ENCODE assay signal across 19 mouse cellular contexts in genomic region chr9:106302446-106303150, GRCm38 (mm10). TPM values are rescaled to one million over a fixed set of nuclear protein-coding genes. Genes with fewer than 3 reads are reported as not detected.
DNase-seq lines count a peak whose midpoint lies in the region; ATAC-seq lines count a peak whose summit lies in the region.
"Had no signal": no experiment of that assay in that cellular context is flagged by ENCODE, and none has a peak within 500 bp of the region (broad histone marks: within the 10 kb centered on the region; RNA-seq: fewer than 3 reads in every experiment).

No protein-coding gene starts in this region.

- no peak for DNase-seq in embryonic facial prominence, embryonic 10.5 days (ENCODE audit: low spot score)
- DNase-seq in lung, postnatal 14 days: peak; percentile 32
- DNase-seq in B cell, adult 2 months: no peak
- DNase-seq in right cerebral cortex, adult 2 months (ENCODE audit: low spot score in 2 of 2): no peak
- DNase-seq: cerebellum, adult 9-11 months; layer of hippocampus, postnatal 36 days; left cerebral cortex, postnatal 4 days; liver, embryonic 13.5 days; right cerebral cortex, postnatal 14 days had no signal

- no peak overlapping the region for H3K27ac ChIP-seq in embryonic facial prominence, embryonic 13.5 days
- no peak overlapping the region for H3K27ac ChIP-seq in embryonic facial prominence, embryonic 10.5 days (replicated peaks)
- H3K27ac ChIP-seq in hindbrain, embryonic 13.5 days: no peak overlapping the region
- no peak overlapping the region for H3K27ac ChIP-seq in hindbrain, embryonic 12.5 days
- 0 out of 2 replicates have a peak overlapping the region, but pooled peaks have one; percentile 17 for H3K27ac ChIP-seq in embryonic facial prominence, embryonic 15.5 days (replicated peaks)
- H3K27ac ChIP-seq: forebrain, embryonic 13.5 days; hindbrain, embryonic 10.5 days; liver, embryonic 13.5 days; stomach, embryonic 15.5 days had no signal

- 86% methylated on average over 16 of the region's 16 CpGs for WGBS in embryonic facial prominence, embryonic 13.5 days
- 88% methylated on average over 16 of the region's 16 CpGs for WGBS in embryonic facial prominence, embryonic 10.5 days
- WGBS in hindbrain, embryonic 13.5 days: 88% methylated on average over 16 of the region's 16 CpGs
- 89% methylated on average over 16 of the region's 16 CpGs for WGBS in hindbrain, embryonic 12.5 days
- 81% methylated on average over 16 of the region's 16 CpGs for WGBS in embryonic facial prominence, embryonic 15.5 days

- H3K9ac ChIP-seq in embryonic facial prominence, embryonic 13.5 days: 0 out of 2 replicates have a peak overlapping the region, but pooled peaks have one; percentile 16
- 0 out of 2 replicates have a peak overlapping the region, but pooled peaks have one; percentile 5 for H3K9ac ChIP-seq in hindbrain, embryonic 13.5 days
- no peak overlapping the region for H3K9ac ChIP-seq in hindbrain, embryonic 12.5 days
- no peak overlapping the region for H3K9ac ChIP-seq in embryonic facial prominence, embryonic 15.5 days
- H3K9ac ChIP-seq: forebrain, embryonic 13.5 days; liver, embryonic 13.5 days; stomach, embryonic 15.5 days had no signal

- H3K4me2 ChIP-seq in embryonic facial prominence, embryonic 13.5 days: no peak overlapping the region
- no peak overlapping the region for H3K4me2 ChIP-seq in hindbrain, embryonic 13.5 days
- H3K4me2 ChIP-seq in hindbrain, embryonic 12.5 days (replicated peaks): no peak overlapping the region
- no peak overlapping the region for H3K4me2 ChIP-seq in embryonic facial prominence, embryonic 15.5 days (replicated peaks)
- H3K4me2 ChIP-seq: forebrain, embryonic 13.5 days; liver, embryonic 13.5 days; stomach, embryonic 15.5 days had no signal

- no peak for ATAC-seq in embryonic facial prominence, embryonic 13.5 days (ENCODE audit: insufficient number of reproducible peaks, insufficient read depth, low FRiP score, low TSS enrichment, low read depth)
- no peak for ATAC-seq in hindbrain, embryonic 13.5 days (ENCODE audit: low FRiP score)
- ATAC-seq in hindbrain, embryonic 12.5 days (ENCODE audit: low FRiP score): no peak
- ATAC-seq in embryonic facial prominence, embryonic 15.5 days (ENCODE audit: insufficient number of reproducible peaks, low FRiP score, low TSS enrichment, low read depth): no peak
- ATAC-seq: forebrain, embryonic 13.5 days; midbrain, embryonic 16.5 days had no signal

- no peaks in the 10 kb centered on the region for H3K9me3 ChIP-seq in embryonic facial prominence, embryonic 13.5 days
- H3K9me3 ChIP-seq in embryonic facial prominence, embryonic 10.5 days: no peaks in the 10 kb centered on the region
- no peaks in the 10 kb centered on the region for H3K9me3 ChIP-seq in hindbrain, embryonic 13.5 days
- H3K9me3 ChIP-seq in hindbrain, embryonic 12.5 days (replicated peaks): no peaks in the 10 kb centered on the region
- no peaks in the 10 kb centered on the region for H3K9me3 ChIP-seq in embryonic facial prominence, embryonic 15.5 days (replicated peaks)
- H3K9me3 ChIP-seq: forebrain, embryonic 13.5 days; hindbrain, embryonic 10.5 days; liver, embryonic 13.5 days; megakaryocyte, embryonic 14.5 days; stomach, embryonic 15.5 days had no signal

- H3K36me3 ChIP-seq in embryonic facial prominence, embryonic 13.5 days: peaks cover 17% of the 10 kb centered on the region; the same call in 1 of the 2 replicates
- peaks cover 42% of the 10 kb centered on the region for H3K36me3 ChIP-seq in embryonic facial prominence, embryonic 10.5 days (replicated peaks)
- peaks cover 6% of the 10 kb centered on the region; the same call in 1 of the 2 replicates for H3K36me3 ChIP-seq in hindbrain, embryonic 13.5 days
- H3K36me3 ChIP-seq in hindbrain, embryonic 12.5 days: no peaks in the 10 kb centered on the region
- H3K36me3 ChIP-seq in embryonic facial prominence, embryonic 15.5 days: peaks cover 7% of the 10 kb centered on the region; the same call in 1 of the 2 replicates

- no peak overlapping the region for H3K4me3 ChIP-seq in embryonic facial prominence, embryonic 13.5 days
- H3K4me3 ChIP-seq in embryonic facial prominence, embryonic 10.5 days: no peak overlapping the region
- H3K4me3 ChIP-seq in hindbrain, embryonic 13.5 days: no peak overlapping the region
- no peak overlapping the region for H3K4me3 ChIP-seq in hindbrain, embryonic 12.5 days
- H3K4me3 ChIP-seq in embryonic facial prominence, embryonic 15.5 days (replicated peaks): no peak overlapping the region
- H3K4me3 ChIP-seq: forebrain, embryonic 13.5 days; hindbrain, embryonic 10.5 days; liver, embryonic 13.5 days; megakaryocyte, embryonic 14.5 days; stomach, embryonic 15.5 days had no signal

- peaks cover 11% of the 10 kb centered on the region for H3K4me1 ChIP-seq in embryonic facial prominence, embryonic 13.5 days
- H3K4me1 ChIP-seq in embryonic facial prominence, embryonic 10.5 days: peaks cover 28% of the 10 kb centered on the region
- H3K4me1 ChIP-seq in hindbrain, embryonic 13.5 days (replicated peaks): no peaks in the 10 kb centered on the region
- H3K4me1 ChIP-seq in hindbrain, embryonic 12.5 days: no peaks in the 10 kb centered on the region
- H3K4me1 ChIP-seq in embryonic facial prominence, embryonic 15.5 days: peaks cover 31% of the 10 kb centered on the region
- H3K4me1 ChIP-seq: forebrain, embryonic 13.5 days had no signal

- H3K27me3 ChIP-seq in embryonic facial prominence, embryonic 13.5 days: no peaks in the 10 kb centered on the region
- H3K27me3 ChIP-seq in embryonic facial prominence, embryonic 10.5 days (replicated peaks; ENCODE audit: low read depth, poor library complexity, severe bottlenecking): no peaks in the 10 kb centered on the region
- no peaks in the 10 kb centered on the region for H3K27me3 ChIP-seq in hindbrain, embryonic 13.5 days
- no peaks in the 10 kb centered on the region for H3K27me3 ChIP-seq in hindbrain, embryonic 12.5 days
- H3K27me3 ChIP-seq in embryonic facial prominence, embryonic 15.5 days: no peaks in the 10 kb centered on the region
- H3K27me3 ChIP-seq: CH12.LX; forebrain, embryonic 13.5 days; liver, embryonic 13.5 days; stomach, embryonic 15.5 days had no signal

RNA-seq across cellular contexts. Expression of gene Poc1a, which starts 21.7 kb away (rescaled TPM):
- polyA plus RNA-seq in embryonic facial prominence, embryonic 13.5 days (2015; fragmentation: Nextera tagmentation; extraction: Ambion mirVana): 22.9 and 26.0 TPM in 2 replicates
- 39.9 and 46.4 TPM in 2 replicates for polyA plus RNA-seq in embryonic facial prominence, embryonic 10.5 days (2016; fragmentation: Nextera tagmentation; extraction: Ambion mirVana)
- 8.9 and 9.2 TPM in 2 replicates for polyA plus RNA-seq in hindbrain, embryonic 13.5 days (2015; fragmentation: Nextera tagmentation; extraction: Ambion mirVana)
- 15.4 and 16.4 TPM in 2 replicates for polyA plus RNA-seq in hindbrain, embryonic 12.5 days (2016; fragmentation: Nextera tagmentation; extraction: Ambion mirVana)
- polyA plus RNA-seq in embryonic facial prominence, embryonic 15.5 days (2015; fragmentation: Nextera tagmentation; extraction: Ambion mirVana): 22.4 and 32.8 TPM in 2 replicates

RNA-seq across cellular contexts. Expression of gene Alas1, which starts 54.1 kb away (rescaled TPM):
- 97.7 and 108 TPM in 2 replicates for polyA plus RNA-seq in embryonic facial prominence, embryonic 13.5 days (2015; fragmentation: Nextera tagmentation; extraction: Ambion mirVana)
- polyA plus RNA-seq in embryonic facial prominence, embryonic 10.5 days (2016; fragmentation: Nextera tagmentation; extraction: Ambion mirVana): 72.1 and 80.7 TPM in 2 replicates
- polyA plus RNA-seq in hindbrain, embryonic 13.5 days (2015; fragmentation: Nextera tagmentation; extraction: Ambion mirVana): 93.1 and 101 TPM in 2 replicates
- 79.2 and 92.1 TPM in 2 replicates for polyA plus RNA-seq in hindbrain, embryonic 12.5 days (2016; fragmentation: Nextera tagmentation; extraction: Ambion mirVana)
- polyA plus RNA-seq in embryonic facial prominence, embryonic 15.5 days (2015; fragmentation: Nextera tagmentation; extraction: Ambion mirVana): 107 and 109 TPM in 2 replicates

Comparison
In these comparisons a context has a peak if more than half of its experiments do, and no peak if none do; other contexts are left out.
1. H3K9ac ChIP-seq: peak in embryonic facial prominence, embryonic 13.5 days (single experiment) and hindbrain, embryonic 13.5 days (single experiment); none in hindbrain, embryonic 12.5 days (single experiment) and embryonic facial prominence, embryonic 15.5 days (single experiment).